Mouse (Mus musculus): ENCODE data around the gene Fam217b.

Gene Fam217b

GRCm38 (mm10) chr2:178437311-178437710 lies 23.0 kb downstream of the Fam217b start:
- DNase-seq (ENCODE audit: low spot score in 2 of 2), result no peak

- no peak for DNase-seq (ENCODE audit: low spot score in 2 of 2)
Measured at GRCm38 (mm10) chr2:178449386-178449785, 35.1 kb downstream of the Fam217b start.

- no peak for DNase-seq (ENCODE audit: low spot score in 2 of 2)
Measured at GRCm38 (mm10) chr2:178450236-178450635, 35.9 kb downstream of the Fam217b start.

GRCm38 (mm10) chr2:178450961-178451360 lies 36.6 kb downstream of the Fam217b start:
- DNase-seq (ENCODE audit: low spot score in 2 of 2), result no peak

- no peak for DNase-seq (ENCODE audit: low spot score in 2 of 2)
Measured at GRCm38 (mm10) chr2:178454664-178455516, 40.6 kb downstream of the Fam217b start.

- DNase-seq (ENCODE audit: low spot score in 2 of 2), result no peak
Measured at GRCm38 (mm10) chr2:178457414-178457813, 43.1 kb downstream of the Fam217b start.

GRCm38 (mm10) chr2:178460353-178460752 lies 46.0 kb downstream of the Fam217b start:
- no peak for DNase-seq (ENCODE audit: low spot score in 2 of 2)

- DNase-seq (ENCODE audit: low spot score in 2 of 2), result no peak
Measured at GRCm38 (mm10) chr2:178471546-178472480, 57.5 kb downstream of the Fam217b start.

- no peak for DNase-seq (ENCODE audit: low spot score in 2 of 2)
Measured at GRCm38 (mm10) chr2:178473916-178474315, 59.6 kb downstream of the Fam217b start.

Data from frontal cortex, postnatal 25 days (tissue).